Mouse (Mus musculus) liver, embryonic 13.5 days (tissue): ENCODE measurements around the gene Cyp4f40. TPM values are rescaled to one million over a fixed set of nuclear protein-coding genes. Genes with fewer than 3 reads are reported as not detected.

ENCODE experiments used
- ATAC-seq: fragments of 200-750 bp; cut with Nextera tagmentation; 2 replicates; pipeline ENCODE4 v1.8.0; 2017; ENCODE audit warnings: low read depth, mild to moderate bottlenecking, moderate number of reproducible peaks, moderate library complexity
- DNase-seq: peaks from one replicate; pipeline ENCODE4 v3.0.0; 2022
- H3K27ac ChIP-seq: fragments of 300-500 bp; sonication (generic); 2 replicates; pipeline ENCODE4 v1.5.1; 2015; ENCODE audit warnings: moderate library complexity, mild to moderate bottlenecking, inconsistent platforms
- H3K27me3 ChIP-seq: fragments of 300-500 bp; sonication (generic); 2 replicates; pipeline ENCODE4 v1.6.1; 2015; ENCODE audit warnings: mild to moderate bottlenecking, inconsistent platforms
- H3K36me3 ChIP-seq: fragments of 300-500 bp; sonication (generic); 2 replicates; pipeline ENCODE4 v1.6.1; 2015; ENCODE audit warnings: mild to moderate bottlenecking, inconsistent platforms
- H3K4me1 ChIP-seq: fragments of 300-500 bp; sonication (generic); replicated peaks from 2 replicates; pipeline ENCODE4 v1.6.1; 2015; ENCODE audit warnings: inconsistent platforms
- H3K4me2 ChIP-seq: fragments of 300-500 bp; sonication (generic); 2 replicates; pipeline ENCODE4 v1.6.1; 2015; ENCODE audit warnings: inconsistent platforms, mild to moderate bottlenecking, moderate library complexity
- H3K4me3 ChIP-seq: fragments of 300-500 bp; sonication (generic); replicated peaks from 2 replicates; pipeline ENCODE4 v1.5.1; 2015; ENCODE audit warnings: mild to moderate bottlenecking, inconsistent platforms
- H3K9ac ChIP-seq: fragments of 300-500 bp; sonication (generic); 2 replicates; pipeline ENCODE4 v1.6.1; 2015; ENCODE audit warnings: mild to moderate bottlenecking, inconsistent platforms
- H3K9me3 ChIP-seq: fragments of 300-500 bp; sonication (generic); replicated peaks from 2 replicates; pipeline ENCODE4 v1.6.1; 2016; ENCODE audit warnings: inconsistent platforms
- WGBS: fragments of 180-500 bp; shearing (Covaris S2); methylation state at CpG from one replicate; pipeline ENCODE4 v1.1.7; 2015; ENCODE audit not compliant: insufficient replicate concordance; 5-methylcytosine and 5-hydroxymethylcytosine counted together
- polyA plus RNA-seq: library from polyadenylated mRNA; unstranded; fragments of >200 nt; fragmentation: Nextera tagmentation; extraction: Ambion mirVana; gene quantifications from 2 replicates; pipeline ENCODE4 v1.2.1, GENCODE M21; 2015

Gene Cyp4f40
- polyA plus RNA-seq, 1 experiment from 2014 or later: not detected

- ATAC-seq: no peak
- no peak overlapping the region for H3K4me2 ChIP-seq
- no peaks in the 10 kb centered on the region for H3K4me1 ChIP-seq
- no peaks in the 10 kb centered on the region for H3K27me3 ChIP-seq
- WGBS: 64% methylated on average over 4 of the region's 4 CpGs
- H3K4me3 ChIP-seq: no peak overlapping the region
- DNase-seq: no peak
- no peaks in the 10 kb centered on the region for H3K36me3 ChIP-seq
- no peak overlapping the region for H3K9ac ChIP-seq
- H3K9me3 ChIP-seq: no peaks in the 10 kb centered on the region
- no peak overlapping the region for H3K27ac ChIP-seq
Measured at GRCm38 (mm10) chr17:32646631-32647030, 12.1 kb upstream of the Cyp4f40 start.

- DNase-seq (no peak), ATAC-seq (no peak)
- no peak overlapping the region for H3K9ac ChIP-seq
- H3K9me3 ChIP-seq: 0 out of 2 replicates have a peak, but pooled peaks cover 6% of the 10 kb centered on the region
- H3K36me3 ChIP-seq: no peaks in the 10 kb centered on the region
- H3K4me1 ChIP-seq: no peaks in the 10 kb centered on the region
- H3K4me3 ChIP-seq: no peak overlapping the region
- no peak overlapping the region for H3K4me2 ChIP-seq
- H3K27ac ChIP-seq: no peak overlapping the region
- WGBS: 67% methylated on average over 4 of the region's 4 CpGs
- H3K27me3 ChIP-seq: no peaks in the 10 kb centered on the region
Measured at GRCm38 (mm10) chr17:32653860-32654259, 4.8 kb upstream of the Cyp4f40 start.

GRCm38 (mm10) chr17:32657041-32657440 lies 1.7 kb upstream of the Cyp4f40 start:
- H3K36me3 ChIP-seq: no peaks in the 10 kb centered on the region
- no peak overlapping the region for H3K4me2 ChIP-seq
- no peak overlapping the region for H3K27ac ChIP-seq
- H3K9me3 ChIP-seq: 0 out of 2 replicates have a peak, but pooled peaks cover 6% of the 10 kb centered on the region
- H3K4me1 ChIP-seq: no peaks in the 10 kb centered on the region
- DNase-seq (no peak), ATAC-seq (no peak)
- no peak overlapping the region for H3K4me3 ChIP-seq
- no peaks in the 10 kb centered on the region for H3K27me3 ChIP-seq
- 33% methylated on average over 3 of the region's 3 CpGs for WGBS
- no peak overlapping the region for H3K9ac ChIP-seq

GRCm38 (mm10) chr17:32658246-32658645 lies 454 bp upstream of the Cyp4f40 start:
- no peak overlapping the region for H3K27ac ChIP-seq
- no peaks in the 10 kb centered on the region for H3K36me3 ChIP-seq
- H3K9ac ChIP-seq: no peak overlapping the region
- no peaks in the 10 kb centered on the region for H3K27me3 ChIP-seq
- ATAC-seq (no peak), DNase-seq (no peak)
- no peak overlapping the region for H3K4me2 ChIP-seq
- H3K4me3 ChIP-seq: no peak overlapping the region
- H3K4me1 ChIP-seq: no peaks in the 10 kb centered on the region
- H3K9me3 ChIP-seq: 0 out of 2 replicates have a peak, but pooled peaks cover 6% of the 10 kb centered on the region
- WGBS: 55% methylated on average over 1 of the region's 1 CpGs

- 49% methylated on average over 7 of the region's 7 CpGs for WGBS
Measured at GRCm38 (mm10) chr17:32673976-32674375, 15.3 kb downstream of the Cyp4f40 start.

GRCm38 (mm10) chr17:32676040-32676635 lies 17.4 kb downstream of the Cyp4f40 start:
- Histone ChIP-seq H3K9me3 (no peaks in the 10 kb centered on the region), H3K27ac (no peak overlapping the region), H3K27me3 (no peaks in the 10 kb centered on the region), H3K4me1 (no peaks in the 10 kb centered on the region), H3K4me2 (no peak overlapping the region), H3K9ac (no peak overlapping the region), H3K36me3 (no peaks in the 10 kb centered on the region), H3K4me3 (no peak overlapping the region)
- 36% methylated on average over 21 of the region's 21 CpGs for WGBS
- ATAC-seq (no peak), DNase-seq (no peak)

More at GRCm38 (mm10) chr17:32673976-32674375, 15.3 kb downstream of the Cyp4f40 start:
- Histone ChIP-seq H3K27ac (no peak overlapping the region), H3K4me2 (no peak overlapping the region), H3K36me3 (no peaks in the 10 kb centered on the region), H3K9me3 (no peaks in the 10 kb centered on the region), H3K4me1 (no peaks in the 10 kb centered on the region), H3K4me3 (no peak overlapping the region), H3K9ac (no peak overlapping the region), H3K27me3 (no peaks in the 10 kb centered on the region)
- DNase-seq (no peak), ATAC-seq (no peak)

- Histone ChIP-seq H3K36me3 (no peaks in the 10 kb centered on the region), H3K9ac (no peak overlapping the region), H3K27ac (no peak overlapping the region), H3K4me2 (no peak overlapping the region), H3K9me3 (no peaks in the 10 kb centered on the region), H3K4me3 (no peak overlapping the region), H3K27me3 (no peaks in the 10 kb centered on the region), H3K4me1 (no peaks in the 10 kb centered on the region; the same call in 1 of the 2 replicates)
- ATAC-seq (no peak), DNase-seq (no peak)
- 20% methylated on average over 2 of the region's 2 CpGs for WGBS
Measured at GRCm38 (mm10) chr17:32680404-32680803, 21.7 kb downstream of the Cyp4f40 start.

- no peak for DNase-seq
Measured at GRCm38 (mm10) chr17:32685048-32685750, 26.5 kb downstream of the Cyp4f40 start, which contains the start of gene Cyp4f15. Gene Cyp4f15, plus strand, starts transcription at chr17:32685627.

GRCm38 (mm10) chr17:32686722-32687121 lies 28.0 kb downstream of the Cyp4f40 start:
- no peaks in the 10 kb centered on the region for H3K27me3 ChIP-seq
- DNase-seq: no peak
- no peak overlapping the region for H3K4me3 ChIP-seq
- H3K9me3 ChIP-seq: no peaks in the 10 kb centered on the region
- no peaks in the 10 kb centered on the region for H3K36me3 ChIP-seq
- H3K4me2 ChIP-seq: peak overlapping the region; percentile 47; the same call in 1 of the 2 replicates
- H3K27ac ChIP-seq: no peak overlapping the region
- no peak for ATAC-seq
- no peaks in the 10 kb centered on the region; the same call in 1 of the 2 replicates for H3K4me1 ChIP-seq
- no peak overlapping the region for H3K9ac ChIP-seq
- WGBS: 70% methylated on average over 5 of the region's 5 CpGs

More at GRCm38 (mm10) chr17:32685048-32685750, 26.5 kb downstream of the Cyp4f40 start, which contains the start of gene Cyp4f15:
- H3K9me3 ChIP-seq: no peaks in the 10 kb centered on the region
- 0 out of 2 replicates have a peak within 1 kb of the TSS, but pooled peaks have one; percentile 13 for H3K27ac ChIP-seq
- no peaks in the 10 kb centered on the region for H3K36me3 ChIP-seq
- H3K9ac ChIP-seq: no peak within 1 kb of the TSS; the same call in 1 of the 2 replicates
- no peaks in the 10 kb centered on the region for H3K27me3 ChIP-seq
- H3K4me2 ChIP-seq: peak within 1 kb of the TSS; percentile 47
- WGBS: 31% methylated on average over 7 of the region's 7 CpGs
- H3K4me1 ChIP-seq: no peaks in the 10 kb centered on the region; the same call in 1 of the 2 replicates
- H3K4me3 ChIP-seq: peak within 1 kb of the TSS; percentile 25
- peak; percentile 77 for ATAC-seq

GRCm38 (mm10) chr17:32690959-32691358 lies 32.3 kb downstream of the Cyp4f40 start:
- peak; percentile 61 for ATAC-seq
- no peaks in the 10 kb centered on the region for H3K9me3 ChIP-seq
- no peak overlapping the region for H3K4me3 ChIP-seq
- 69% methylated on average over 1 of the region's 1 CpGs for WGBS
- no peak for DNase-seq
- no peaks in the 10 kb centered on the region for H3K27me3 ChIP-seq
- H3K4me2 ChIP-seq: no peak overlapping the region
- H3K4me1 ChIP-seq: no peaks in the 10 kb centered on the region
- H3K9ac ChIP-seq: no peak overlapping the region
- no peak overlapping the region for H3K27ac ChIP-seq
- no peaks in the 10 kb centered on the region for H3K36me3 ChIP-seq

- Histone ChIP-seq H3K9ac (no peak overlapping the region), H3K4me3 (no peak overlapping the region), H3K9me3 (no peaks in the 10 kb centered on the region), H3K27ac (no peak overlapping the region), H3K27me3 (no peaks in the 10 kb centered on the region), H3K4me2 (no peak overlapping the region), H3K36me3 (no peaks in the 10 kb centered on the region), H3K4me1 (no peaks in the 10 kb centered on the region)
- ATAC-seq (no peak), DNase-seq (no peak)
- 31% methylated on average over 22 of the region's 22 CpGs for WGBS
Measured at GRCm38 (mm10) chr17:32702826-32703225, 44.1 kb downstream of the Cyp4f40 start.
